Mouse (Mus musculus): ENCODE data around the gene Trex2.

The Trex2 gene

DNA sequence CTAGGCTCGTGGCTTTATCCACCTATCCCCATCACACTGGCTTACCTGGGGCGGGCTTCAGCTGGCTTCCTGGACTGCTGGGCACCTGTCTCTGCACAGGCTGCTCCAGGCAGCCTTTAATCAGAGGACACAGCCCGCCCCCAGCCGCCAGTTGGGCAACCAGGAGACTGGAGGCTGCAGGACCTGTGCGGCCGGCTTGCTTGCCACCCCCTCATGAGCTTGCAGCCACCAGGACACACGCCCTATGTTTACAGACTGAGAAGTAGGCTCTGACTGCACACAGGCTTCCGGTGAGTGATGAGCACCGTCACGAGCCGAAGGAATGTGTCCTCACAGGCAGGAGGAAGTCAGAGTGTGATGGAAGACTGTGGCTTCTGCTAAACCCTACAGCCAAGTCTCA lies at the start of gene Trex2:
Trex2 (minus strand) TSS at position 93 of the 400 bp plus-strand sequence.
- 81% methylated on average over 10 of the region's 11 CpGs for WGBS

DNA sequence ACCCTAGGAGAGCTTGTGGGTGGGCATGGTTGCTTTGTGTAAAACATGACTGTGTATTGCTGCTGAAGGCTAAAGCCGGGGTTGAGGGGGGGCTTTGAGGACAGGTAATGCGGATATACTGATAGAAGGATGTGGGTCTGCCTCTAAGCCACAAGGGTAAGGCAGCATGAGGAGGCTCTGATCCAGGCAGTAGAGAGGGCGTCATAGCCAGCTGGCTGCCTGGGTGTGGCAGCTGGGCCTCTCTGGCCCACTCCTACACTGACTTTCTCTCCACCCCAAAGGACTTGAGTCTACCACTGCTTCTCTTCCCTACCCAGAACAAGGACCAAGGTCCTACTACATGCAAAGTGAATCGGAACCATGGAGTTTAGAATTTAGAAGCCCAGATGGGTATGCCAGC lies 49.7 kb upstream of the Trex2 start:
- 75% methylated on average over 4 of the region's 4 CpGs for WGBS

GRCm38 (mm10) chrX:73484076-73484475 lies 48.9 kb upstream of the Trex2 start:
- WGBS = 88% methylated on average over 1 of the region's 1 CpGs

GRCm38 (mm10) chrX:73483484-73483810 lies 48.3 kb upstream of the Trex2 start, which contains the start of gene Bgn:
Gene Bgn, plus strand, starts transcription at chrX:73483602.
- 28% methylated on average over 13 of the region's 14 CpGs for WGBS

GRCm38 (mm10) chrX:73482643-73483483 lies 47.7 kb upstream of the Trex2 start:
- 45% methylated on average over 4 of the region's 4 CpGs for WGBS

GRCm38 (mm10) chrX:73480334-73480733 lies 45.2 kb upstream of the Trex2 start:
- 80% methylated on average over 2 of the region's 2 CpGs for WGBS

- WGBS = 98% methylated on average over 2 of the region's 2 CpGs
Observed at GRCm38 (mm10) chrX:73477500-73477899, 42.4 kb upstream of the Trex2 start.

- WGBS = 78% methylated on average over 2 of the region's 2 CpGs
Observed at GRCm38 (mm10) chrX:73476621-73477020, 41.5 kb upstream of the Trex2 start.

DNA sequence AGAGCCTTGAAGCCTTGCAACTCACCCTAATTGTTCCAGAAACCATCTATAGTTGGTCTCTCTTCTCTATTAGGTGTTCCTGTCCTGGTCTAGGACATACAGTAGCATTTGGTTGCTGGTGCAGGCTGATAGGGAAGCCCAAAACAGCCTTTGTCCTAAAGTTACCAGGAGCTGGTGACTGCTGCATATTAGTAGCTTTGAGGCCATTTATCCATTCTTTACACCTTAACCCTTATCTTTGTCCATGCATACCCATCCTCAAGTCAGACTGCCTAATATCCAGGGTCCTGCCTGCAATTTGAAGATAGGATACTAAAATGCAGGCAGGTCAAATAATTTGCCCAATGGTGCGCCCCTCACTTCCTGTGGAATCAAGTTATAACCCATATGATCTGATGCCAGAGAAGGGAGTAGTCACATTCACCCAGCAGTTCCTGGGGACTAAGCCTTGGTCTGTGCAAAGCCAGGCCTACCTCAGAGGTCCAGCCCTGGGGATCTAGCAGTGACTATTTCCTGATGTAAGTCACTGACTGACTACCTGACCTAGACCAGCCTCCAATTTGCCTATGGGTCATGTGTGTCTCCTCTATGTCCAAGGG lies 40.6 kb upstream of the Trex2 start:
- WGBS = 100% methylated on average over 1 of the region's 1 CpGs

- WGBS = 69% methylated on average over 12 of the region's 12 CpGs
Observed at GRCm38 (mm10) chrX:73474340-73475165, 39.4 kb upstream of the Trex2 start.

- WGBS = 97% methylated on average over 3 of the region's 3 CpGs
Observed at GRCm38 (mm10) chrX:73471764-73472163, 36.6 kb upstream of the Trex2 start.

- 60% methylated on average over 1 of the region's 1 CpGs for WGBS
Observed at GRCm38 (mm10) chrX:73468752-73469151, 33.6 kb upstream of the Trex2 start.

DNA sequence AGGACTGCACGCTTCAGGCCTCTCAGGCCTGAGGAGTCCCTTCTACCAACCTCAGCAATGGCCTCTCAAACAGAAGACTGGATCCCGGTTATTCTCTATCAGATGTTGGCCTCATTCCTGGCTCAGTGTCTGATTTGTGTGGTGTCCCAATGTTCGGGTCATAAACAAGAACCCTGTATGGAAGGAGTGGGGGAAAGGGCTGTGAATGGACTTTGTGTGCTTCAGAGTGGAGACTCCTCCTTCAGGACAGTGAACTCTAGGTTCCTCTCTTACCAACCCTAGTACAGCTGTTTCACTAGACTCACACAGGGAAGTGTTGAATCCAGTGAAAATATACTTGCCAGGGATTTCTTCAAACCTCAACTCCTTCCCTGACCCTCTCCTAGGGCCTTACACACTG lies 33.2 kb upstream of the Trex2 start:
- WGBS = 64% methylated on average over 3 of the region's 3 CpGs

DNA sequence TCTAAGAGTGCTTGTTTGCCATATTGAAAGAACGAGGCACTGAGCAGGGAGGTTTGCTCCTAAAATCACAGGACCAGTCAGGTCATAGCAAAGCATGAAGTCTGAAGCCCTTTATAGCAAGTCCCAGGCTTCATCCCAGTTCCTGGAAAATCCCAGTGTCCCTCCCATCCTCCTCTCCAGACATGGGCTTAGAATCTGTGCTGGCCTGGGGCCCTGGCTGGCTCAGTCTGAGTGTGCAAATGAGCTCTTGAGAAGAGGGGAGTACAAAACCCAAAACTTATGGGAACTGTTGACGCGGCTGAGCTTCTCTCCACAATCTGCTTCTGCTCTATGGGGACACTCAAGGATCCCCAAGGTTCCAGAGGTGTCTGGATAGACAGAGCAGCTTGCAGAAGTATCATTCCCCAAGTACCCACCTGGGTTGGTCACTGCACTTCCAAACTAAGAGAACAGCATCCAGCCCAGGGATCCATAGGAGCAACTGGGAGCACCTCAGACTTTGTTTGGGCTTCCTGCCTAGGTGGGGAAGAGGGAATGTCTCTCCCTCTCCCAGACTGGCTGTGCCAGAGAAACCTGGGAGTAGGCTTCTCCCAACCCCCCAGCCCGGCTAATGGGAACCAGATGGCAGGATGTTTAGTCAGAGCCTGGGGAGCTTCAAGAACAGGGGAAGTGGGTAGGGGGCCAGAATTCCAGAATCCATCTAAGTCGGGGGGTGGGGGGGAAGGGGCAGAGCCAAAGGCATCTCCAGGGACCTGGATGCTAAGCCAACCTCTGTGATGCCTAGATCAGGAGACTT lies 32.5 kb upstream of the Trex2 start:
- 61% methylated on average over 5 of the region's 5 CpGs for WGBS

DNA sequence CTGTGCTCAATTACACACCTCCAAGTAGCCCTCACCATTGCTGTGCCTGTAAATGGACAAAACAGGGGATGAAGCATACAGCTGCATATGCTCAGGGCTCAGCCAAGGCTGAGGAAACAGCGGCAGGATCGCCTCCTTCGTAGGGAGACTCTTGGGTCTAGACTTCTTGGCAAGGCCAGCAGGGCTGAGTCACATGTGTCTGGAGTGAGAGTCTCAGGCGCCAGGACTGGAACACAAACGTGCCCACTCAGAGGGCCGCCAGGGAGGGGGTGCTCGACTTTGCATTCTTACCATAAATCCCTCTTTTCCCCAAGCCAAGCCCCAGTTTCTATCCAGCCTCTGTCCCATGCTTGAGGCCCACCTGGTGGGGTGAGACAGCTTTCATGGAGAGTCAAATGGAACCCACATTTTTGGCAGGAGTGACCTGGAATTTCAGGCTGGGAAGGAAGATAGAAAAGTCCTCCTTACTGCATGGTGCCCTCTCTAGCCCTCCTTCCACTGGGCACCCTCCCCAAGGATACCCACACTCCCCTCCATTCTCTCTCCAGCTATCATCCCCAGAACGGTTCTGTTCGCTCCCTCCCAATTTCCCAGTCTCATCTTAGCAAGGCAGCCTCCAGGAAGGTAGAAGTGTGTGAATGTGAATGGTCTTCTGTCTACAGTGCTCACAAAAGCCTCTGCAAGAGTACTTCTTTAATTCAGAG lies 30.5 kb upstream of the Trex2 start:
- 28% methylated on average over 9 of the region's 9 CpGs for WGBS

- WGBS = 73% methylated on average over 4 of the region's 4 CpGs
Observed at GRCm38 (mm10) chrX:73460792-73461191, 25.6 kb upstream of the Trex2 start.

- 3% methylated on average over 26 of the region's 26 CpGs for WGBS
Observed at GRCm38 (mm10) chrX:73458877-73459392, 23.8 kb upstream of the Trex2 start, which contains the start of gene Haus7. Gene Haus7, minus strand, starts transcription at chrX:73459044.

- WGBS = 19% methylated on average over 2 of the region's 2 CpGs
Observed at GRCm38 (mm10) chrX:73451949-73452348, 16.8 kb upstream of the Trex2 start.

DNA sequence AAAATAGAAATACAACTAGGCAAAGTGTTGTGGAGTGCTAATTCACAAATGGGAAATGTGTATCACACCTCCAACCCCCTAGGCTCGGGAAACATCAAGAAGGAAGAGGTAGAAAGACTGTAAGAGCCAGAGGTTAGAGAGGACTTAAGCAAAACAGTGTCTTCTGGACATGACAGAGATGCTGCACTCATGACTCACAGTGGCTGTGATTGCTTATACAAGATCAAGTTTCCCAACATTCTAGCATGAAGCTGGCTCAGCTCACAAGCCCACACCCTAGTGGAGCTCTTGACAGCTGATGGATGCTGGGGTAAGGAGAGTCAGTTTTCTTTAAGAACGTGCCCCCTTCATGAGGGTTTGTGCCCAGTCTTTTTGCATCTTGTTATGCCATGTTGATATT lies 6.3 kb upstream of the Trex2 start:
- WGBS = 49% methylated on average over 2 of the region's 2 CpGs

- 74% methylated on average over 5 of the region's 5 CpGs for WGBS
Observed at GRCm38 (mm10) chrX:73432850-73433249, 2.3 kb downstream of the Trex2 start.

- WGBS = 74% methylated on average over 2 of the region's 2 CpGs
Observed at GRCm38 (mm10) chrX:73430036-73430435, 5.1 kb downstream of the Trex2 start.
